Mouse (Mus musculus): Measurements from ENCODE around the gene Ttbk1. TPM values are rescaled to one million over a fixed set of nuclear protein-coding genes. Genes with fewer than 3 reads are reported as not detected.

The Ttbk1 gene
- polyA plus RNA-seq, 1 experiment from 2014 or later: 4.7 TPM

DNA sequence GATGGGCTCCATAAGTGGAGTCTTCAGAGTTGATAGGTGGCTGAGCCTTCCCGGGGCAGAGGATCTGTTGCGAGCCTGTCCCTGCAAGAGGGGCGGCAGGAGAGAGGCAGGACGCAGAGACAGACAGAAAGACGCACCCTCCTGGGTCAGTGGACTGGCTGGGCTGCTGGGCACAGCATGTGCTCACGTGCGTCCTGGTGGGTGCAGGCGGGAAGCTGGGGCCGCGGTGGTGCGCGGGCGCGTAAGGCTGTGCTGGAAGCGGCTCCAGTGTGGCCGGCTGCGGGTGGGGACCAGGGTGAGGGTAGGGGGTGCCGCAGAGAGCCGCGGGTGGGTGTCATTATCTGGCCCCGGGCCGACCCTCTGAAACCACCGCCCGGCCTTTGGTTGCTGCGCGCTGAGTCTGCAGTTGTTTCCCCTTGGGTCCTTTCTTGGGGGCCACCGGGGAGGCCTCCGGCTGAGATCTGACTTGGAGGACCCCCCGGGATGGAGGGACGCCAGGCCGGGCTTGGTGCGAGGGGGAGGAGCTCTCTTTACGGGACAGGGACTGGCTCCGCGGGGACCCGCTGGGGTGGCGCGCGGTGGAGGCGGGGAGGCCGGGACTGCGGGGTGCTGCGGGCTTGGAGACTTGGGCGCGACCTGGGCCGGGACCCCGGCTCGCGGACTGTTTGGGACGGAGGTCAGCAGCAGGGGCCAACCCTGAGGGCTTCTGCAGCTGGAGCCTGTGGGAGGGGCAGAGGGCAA is 42.5 kb downstream of the Ttbk1 start:
- ATAC-seq: no peak
- 8% methylated on average over 49 of the region's 50 CpGs for WGBS
- H3K36me3 ChIP-seq (ENCODE audit: control insufficient read depth, insufficient read depth, low read length): peaks cover 14% of the 10 kb centered on the region
- H3K9me3 ChIP-seq (replicated peaks; ENCODE audit: control insufficient read depth, low read length, poor library complexity, severe bottlenecking): no peaks in the 10 kb centered on the region
- no peak overlapping the region for H3K4me3 ChIP-seq (ENCODE audit: low read depth, low read length)
- H3K4me1 ChIP-seq (ENCODE audit: control insufficient read depth, insufficient read depth, low read length): no peaks in the 10 kb centered on the region
- peak overlapping the region; percentile 14; the same call in 1 of the 2 replicates for H3K4me2 ChIP-seq (ENCODE audit: low read length)
- no peak overlapping the region for H3K27ac ChIP-seq (ENCODE audit: low read length)
- no peak overlapping the region; the same call in 1 of the 2 replicates for H3K9ac ChIP-seq (ENCODE audit: low read depth, low read length)
- H3K27me3 ChIP-seq (ENCODE audit: control insufficient read depth, insufficient read depth, low read depth, low read length): peaks cover 21% of the 10 kb centered on the region

DNA sequence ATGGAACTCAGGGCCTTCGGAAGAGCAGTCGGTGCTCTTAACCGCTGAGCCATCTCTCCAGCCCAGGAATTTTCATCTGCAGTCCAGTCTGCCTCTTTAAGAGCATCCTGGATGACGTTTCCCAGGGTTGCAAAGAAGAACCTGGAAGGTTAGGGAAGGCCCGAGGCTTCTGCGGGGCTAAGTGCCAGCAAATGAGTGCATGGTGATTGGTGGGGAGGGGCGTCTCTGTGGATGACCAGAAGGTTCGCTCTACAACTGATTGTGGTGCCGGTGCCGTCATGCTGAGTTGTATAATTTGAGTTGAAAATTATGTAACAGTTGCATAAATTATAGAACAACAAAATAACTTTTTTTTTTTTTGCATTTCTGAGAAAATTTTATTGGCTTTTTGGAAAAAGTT is 48.3 kb downstream of the Ttbk1 start:
- no peaks in the 10 kb centered on the region for H3K36me3 ChIP-seq (ENCODE audit: control insufficient read depth, insufficient read depth, low read length)
- no peak overlapping the region for H3K9ac ChIP-seq (ENCODE audit: low read depth, low read length)
- no peak for ATAC-seq
- H3K27me3 ChIP-seq (ENCODE audit: control insufficient read depth, insufficient read depth, low read depth, low read length): peaks cover 2% of the 10 kb centered on the region; the same call in 1 of the 2 replicates
- H3K27ac ChIP-seq (ENCODE audit: low read length): no peak overlapping the region
- H3K4me3 ChIP-seq (ENCODE audit: low read depth, low read length): no peak overlapping the region
- H3K9me3 ChIP-seq (replicated peaks; ENCODE audit: control insufficient read depth, low read length, poor library complexity, severe bottlenecking): no peaks in the 10 kb centered on the region
- WGBS: 90% methylated on average over 10 of the region's 10 CpGs
- no peak overlapping the region for H3K4me2 ChIP-seq (ENCODE audit: low read length)
- no peaks in the 10 kb centered on the region for H3K4me1 ChIP-seq (ENCODE audit: control insufficient read depth, insufficient read depth, low read length)

DNA sequence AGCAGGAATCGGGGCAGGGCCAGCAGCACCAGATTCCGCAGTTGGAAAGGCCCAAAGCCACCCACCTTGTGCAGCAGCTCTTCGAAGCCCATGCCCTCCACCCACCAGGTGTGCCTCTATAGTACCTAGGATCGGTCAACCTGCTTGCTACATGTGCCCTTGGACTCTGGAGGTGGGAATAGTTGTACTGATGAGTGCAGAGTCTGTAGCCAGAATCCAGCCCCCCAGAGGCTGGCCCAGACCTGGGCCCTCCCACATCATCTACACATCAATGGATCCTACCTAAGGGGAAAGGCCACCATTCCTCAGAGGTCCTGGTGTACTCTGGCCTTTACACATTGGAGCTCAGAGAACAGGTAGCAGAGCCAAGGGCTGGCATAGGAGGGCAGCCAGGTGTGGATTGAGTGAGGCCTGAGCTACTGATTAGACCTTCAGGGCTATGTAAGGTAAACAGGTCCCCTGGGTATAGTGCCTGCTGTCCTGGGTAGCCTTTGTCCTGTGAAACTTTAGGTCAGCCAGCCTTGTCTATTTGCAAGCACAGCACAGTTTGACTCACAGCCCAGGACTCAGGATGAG is 49.1 kb downstream of the Ttbk1 start, which contains the start of gene Slc22a7:
TSS of gene Slc22a7 (minus strand) at position 160 of the 576 bp plus-strand sequence.
- Histone ChIP-seq H3K4me3 (ENCODE audit: low read depth, low read length) (no peak within 1 kb of the TSS), H3K36me3 (ENCODE audit: control insufficient read depth, insufficient read depth, low read length) (no peaks in the 10 kb centered on the region), H3K9me3 (replicated peaks; ENCODE audit: control insufficient read depth, low read length, poor library complexity, severe bottlenecking) (no peaks in the 10 kb centered on the region), H3K27me3 (ENCODE audit: control insufficient read depth, insufficient read depth, low read depth, low read length) (peaks cover 2% of the 10 kb centered on the region; the same call in 1 of the 2 replicates), H3K4me1 (ENCODE audit: control insufficient read depth, insufficient read depth, low read length) (no peaks in the 10 kb centered on the region), H3K27ac (ENCODE audit: low read length) (no peak within 1 kb of the TSS), H3K4me2 (ENCODE audit: low read length) (no peak within 1 kb of the TSS), H3K9ac (ENCODE audit: low read depth, low read length) (no peak within 1 kb of the TSS)
- 90% methylated on average over 4 of the region's 4 CpGs for WGBS
- ATAC-seq: no peak

- H3K4me1 ChIP-seq (ENCODE audit: control insufficient read depth, insufficient read depth, low read length): no peaks in the 10 kb centered on the region
- whole genome bisulfite sequencing: 26% methylated on average over 23 of the region's 23 CpGs
- H3K36me3 ChIP-seq (ENCODE audit: control insufficient read depth, insufficient read depth, low read length): no peaks in the 10 kb centered on the region
- H3K27ac ChIP-seq (ENCODE audit: low read length): no peak overlapping the region
- no peaks in the 10 kb centered on the region for H3K9me3 ChIP-seq (replicated peaks; ENCODE audit: control insufficient read depth, low read length, poor library complexity, severe bottlenecking)
- H3K27me3 ChIP-seq (ENCODE audit: control insufficient read depth, insufficient read depth, low read depth, low read length): 0 out of 2 replicates have a peak, but pooled peaks cover 2% of the 10 kb centered on the region
- peak overlapping the region; percentile 9; the same call in 1 of the 2 replicates for H3K4me2 ChIP-seq (ENCODE audit: low read length)
- ATAC-seq: peak; percentile 64
- no peak overlapping the region for H3K4me3 ChIP-seq (ENCODE audit: low read depth, low read length)
- H3K9ac ChIP-seq (ENCODE audit: low read depth, low read length): no peak overlapping the region
These were observed 50.7 kb downstream of the Ttbk1 start for GRCm38 (mm10) chr17:46436672-46437366.

DNA sequence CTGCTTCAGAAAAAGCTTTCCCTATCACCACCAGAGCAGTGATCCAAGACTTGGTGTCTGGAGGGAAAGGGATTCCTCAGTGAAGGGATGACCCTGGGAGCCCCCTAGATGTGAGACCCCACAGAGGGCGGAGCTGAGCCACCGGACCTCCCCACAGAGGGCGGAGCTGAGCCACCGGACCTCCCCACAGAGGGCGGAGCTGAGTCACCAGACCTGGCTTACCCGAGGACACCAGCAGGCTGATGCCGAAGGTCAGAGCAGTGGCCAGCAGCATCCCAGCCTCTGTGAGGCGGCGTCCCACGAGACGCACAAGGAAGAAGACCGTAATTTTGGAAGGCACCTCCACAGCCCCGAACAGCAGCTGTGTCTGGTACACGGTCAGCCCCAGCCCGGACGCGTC is 53.8 kb downstream of the Ttbk1 start:
- Histone ChIP-seq H3K9me3 (replicated peaks; ENCODE audit: control insufficient read depth, low read length, poor library complexity, severe bottlenecking) (no peaks in the 10 kb centered on the region), H3K4me1 (ENCODE audit: control insufficient read depth, insufficient read depth, low read length) (no peaks in the 10 kb centered on the region), H3K27ac (ENCODE audit: low read length) (no peak overlapping the region), H3K27me3 (ENCODE audit: control insufficient read depth, insufficient read depth, low read depth, low read length) (0 out of 2 replicates have a peak, but pooled peaks cover 2% of the 10 kb centered on the region), H3K9ac (ENCODE audit: low read depth, low read length) (no peak overlapping the region), H3K4me3 (ENCODE audit: low read depth, low read length) (0 out of 2 replicates have a peak overlapping the region, but pooled peaks have one; percentile 9), H3K36me3 (ENCODE audit: control insufficient read depth, insufficient read depth, low read length) (no peaks in the 10 kb centered on the region), H3K4me2 (ENCODE audit: low read length) (peak overlapping the region; percentile 38)
- 2% methylated on average over 17 of the region's 17 CpGs for WGBS
- no peak for ATAC-seq

GRCm38 (mm10) chr17:46428761-46429414 is 58.6 kb downstream of the Ttbk1 start, which contains the start of gene Crip3:
Gene Crip3, plus strand, starts transcription at chr17:46428926.
- Histone ChIP-seq H3K4me3 (ENCODE audit: low read depth, low read length) (no peak within 1 kb of the TSS), H3K27ac (ENCODE audit: low read length) (no peak within 1 kb of the TSS), H3K36me3 (ENCODE audit: control insufficient read depth, insufficient read depth, low read length) (no peaks in the 10 kb centered on the region), H3K9me3 (replicated peaks; ENCODE audit: control insufficient read depth, low read length, poor library complexity, severe bottlenecking) (no peaks in the 10 kb centered on the region), H3K27me3 (ENCODE audit: control insufficient read depth, insufficient read depth, low read depth, low read length) (no peaks in the 10 kb centered on the region), H3K4me2 (ENCODE audit: low read length) (peak within 1 kb of the TSS; percentile 23; the same call in 1 of the 2 replicates), H3K9ac (ENCODE audit: low read depth, low read length) (no peak within 1 kb of the TSS), H3K4me1 (ENCODE audit: control insufficient read depth, insufficient read depth, low read length) (no peaks in the 10 kb centered on the region)
- no peak for ATAC-seq
- 15% methylated on average over 18 of the region's 18 CpGs for WGBS

DNA sequence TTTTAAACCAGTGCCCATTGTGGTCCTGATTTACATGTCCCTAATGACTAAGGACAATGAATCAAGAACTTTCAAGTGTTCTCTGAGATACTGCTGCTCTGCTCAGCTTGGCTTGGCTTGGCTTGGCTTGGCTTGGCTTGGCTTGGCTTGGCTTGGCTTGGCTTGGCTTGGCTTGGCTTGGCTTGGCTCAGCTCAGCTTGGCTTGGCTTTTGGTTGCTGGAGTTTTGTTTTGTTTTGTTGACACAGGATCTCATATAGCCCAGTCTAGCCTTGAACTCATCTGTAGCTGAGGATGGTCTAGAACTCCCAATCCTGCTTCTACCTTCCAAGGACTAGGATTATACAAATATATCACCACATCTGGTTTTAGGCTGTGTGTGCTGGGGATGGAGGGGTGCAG is 61.0 kb downstream of the Ttbk1 start:
- Histone ChIP-seq H3K4me3 (ENCODE audit: low read depth, low read length) (no peak overlapping the region), H3K4me2 (ENCODE audit: low read length) (no peak overlapping the region), H3K9ac (ENCODE audit: low read depth, low read length) (no peak overlapping the region), H3K9me3 (replicated peaks; ENCODE audit: control insufficient read depth, low read length, poor library complexity, severe bottlenecking) (no peaks in the 10 kb centered on the region), H3K36me3 (ENCODE audit: control insufficient read depth, insufficient read depth, low read length) (no peaks in the 10 kb centered on the region), H3K27ac (ENCODE audit: low read length) (no peak overlapping the region), H3K4me1 (ENCODE audit: control insufficient read depth, insufficient read depth, low read length) (no peaks in the 10 kb centered on the region), H3K27me3 (ENCODE audit: control insufficient read depth, insufficient read depth, low read depth, low read length) (no peaks in the 10 kb centered on the region)
- ATAC-seq: no peak

DNA sequence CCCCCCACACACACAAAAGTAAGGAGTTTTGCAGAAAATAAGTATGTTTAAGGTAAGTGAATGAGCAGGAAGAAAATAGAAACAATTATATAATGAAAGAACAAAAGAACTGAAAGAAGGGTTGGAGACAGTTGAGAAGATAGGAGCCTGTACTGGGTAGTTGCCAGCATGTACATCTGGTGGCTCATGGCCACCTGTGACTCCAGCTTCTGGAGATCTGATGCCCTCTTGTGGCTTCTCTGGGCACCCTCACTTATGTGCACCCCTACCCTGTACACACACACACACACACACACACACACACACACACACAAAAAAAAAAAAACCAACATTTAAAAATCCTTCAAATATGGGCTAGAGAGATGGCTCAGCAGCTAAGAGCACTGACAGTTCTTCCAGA is 67.8 kb downstream of the Ttbk1 start:
- H3K27ac ChIP-seq (ENCODE audit: low read length): no peak overlapping the region
- no peaks in the 10 kb centered on the region for H3K9me3 ChIP-seq (replicated peaks; ENCODE audit: control insufficient read depth, low read length, poor library complexity, severe bottlenecking)
- H3K9ac ChIP-seq (ENCODE audit: low read depth, low read length): no peak overlapping the region
- H3K27me3 ChIP-seq (ENCODE audit: control insufficient read depth, insufficient read depth, low read depth, low read length): no peaks in the 10 kb centered on the region
- H3K4me3 ChIP-seq (ENCODE audit: low read depth, low read length): no peak overlapping the region
- no peak overlapping the region for H3K4me2 ChIP-seq (ENCODE audit: low read length)
- H3K36me3 ChIP-seq (ENCODE audit: control insufficient read depth, insufficient read depth, low read length): no peaks in the 10 kb centered on the region; the same call in 1 of the 2 replicates
- no peaks in the 10 kb centered on the region for H3K4me1 ChIP-seq (ENCODE audit: control insufficient read depth, insufficient read depth, low read length)
- no peak for ATAC-seq

Data from midbrain, embryonic 16.5 days (tissue).